Mouse (Mus musculus) T-helper 1 cell (primary cell): Measurements from ENCODE around the gene Snx17.
"Not testable (repeated sequence)": the region's sequence is repeated elsewhere in the genome, so short reads cannot be mapped to it uniquely, and the experiment has no call there.

Experiments
- in situ Hi-C: fragments of 300-600 bp; cut with MboI, MseI; formaldehyde crosslinking; loops from one replicate; pipeline ENCODE4 v1.15.1; 2025; ENCODE audit warnings: high pct_unique_total_duplicates

Snx17 gene

GRCm38 (mm10) chr5:31196207-31196606 is 3.2 kb downstream of the Snx17 start:
- in situ Hi-C loops, result no loop called here

GRCm38 (mm10) chr5:31197072-31197471 is 4.0 kb downstream of the Snx17 start:
- in situ Hi-C loops, result no loop called here

- in situ Hi-C loops, result no loop called here
Measured at GRCm38 (mm10) chr5:31198170-31198569, 5.1 kb downstream of the Snx17 start.

- in situ Hi-C loops, result no loop called here
Measured at GRCm38 (mm10) chr5:31198616-31199320, 5.7 kb downstream of the Snx17 start.

- in situ Hi-C loops, result no loop called here
Measured at GRCm38 (mm10) chr5:31199321-31199892, 6.4 kb downstream of the Snx17 start.

GRCm38 (mm10) chr5:31199893-31200292 is 6.9 kb downstream of the Snx17 start:
- in situ Hi-C loops, result no loop called here

GRCm38 (mm10) chr5:31200327-31200768 is 7.3 kb downstream of the Snx17 start:
- in situ Hi-C loops, result no loop called here

- in situ Hi-C loops, result no loop called here
Measured at GRCm38 (mm10) chr5:31201042-31201741, 8.2 kb downstream of the Snx17 start.

GRCm38 (mm10) chr5:31201742-31202590 is 8.9 kb downstream of the Snx17 start, which contains the start of gene Zfp513:
Gene Zfp513 (minus strand): TSS chr5:31202303.
- in situ Hi-C loops, result no loop called here

GRCm38 (mm10) chr5:31202933-31203332 is 9.9 kb downstream of the Snx17 start:
- in situ Hi-C loops, result no loop called here

GRCm38 (mm10) chr5:31203866-31204265 is 10.8 kb downstream of the Snx17 start:
- in situ Hi-C loops, result no loop called here

GRCm38 (mm10) chr5:31204421-31204820 is 11.4 kb downstream of the Snx17 start:
- in situ Hi-C loops, result no loop called here

- in situ Hi-C loops, result not testable (repeated sequence)
Measured at GRCm38 (mm10) chr5:31216554-31216953, 23.5 kb downstream of the Snx17 start.

GRCm38 (mm10) chr5:31218294-31218693 is 25.3 kb downstream of the Snx17 start:
- in situ Hi-C loops, result no loop called here

- in situ Hi-C loops, result no loop called here
Measured at GRCm38 (mm10) chr5:31219070-31219469, 26.0 kb downstream of the Snx17 start.

GRCm38 (mm10) chr5:31219474-31219873 is 26.4 kb downstream of the Snx17 start:
- in situ Hi-C loops, result no loop called here

GRCm38 (mm10) chr5:31219911-31220447 is 27.0 kb downstream of the Snx17 start:
- in situ Hi-C loops, result no loop called here

GRCm38 (mm10) chr5:31220448-31221303 is 27.6 kb downstream of the Snx17 start, which contains the start of gene Ppm1g:
Gene Ppm1g (minus strand): TSS chr5:31220687.
- in situ Hi-C loops, result no loop called here

GRCm38 (mm10) chr5:31221304-31221945 is 28.4 kb downstream of the Snx17 start:
- in situ Hi-C loops, result no loop called here

GRCm38 (mm10) chr5:31222696-31223095 is 29.7 kb downstream of the Snx17 start:
- in situ Hi-C loops, result no loop called here
